Mouse (Mus musculus) forebrain, postnatal 0 days (tissue): Measurements from ENCODE around the gene Krt33a. TPM values are rescaled to one million over a fixed set of nuclear protein-coding genes. Genes with fewer than 3 reads are reported as not detected.

Source experiments
- ATAC-seq: fragments of 200-750 bp; cut with Nextera tagmentation; 2 replicates; pipeline ENCODE4 v1.8.0; 2017; ENCODE audit warnings: mild to moderate bottlenecking, moderate library complexity
- DNase-seq: peaks from one replicate; pipeline ENCODE4 v3.0.0-alpha.2; 2015
- H3K27ac ChIP-seq: fragments of 300-500 bp; sonication (generic); 2 replicates; pipeline ENCODE4 v1.5.1; 2014; ENCODE audit warnings: low read depth, mild to moderate bottlenecking, antibody characterized with exemption, low read length, moderate library complexity, mixed read lengths
- H3K27me3 ChIP-seq: fragments of 300-500 bp; sonication (generic); 2 replicates; pipeline ENCODE4 v1.6.1; 2014; ENCODE audit warnings: mild to moderate bottlenecking, low read length, mixed read lengths; ENCODE audit not compliant: insufficient read depth
- H3K36me3 ChIP-seq: fragments of 300-500 bp; sonication (generic); 2 replicates; pipeline ENCODE4 v1.6.1; 2014; ENCODE audit warnings: mild to moderate bottlenecking, moderate library complexity; ENCODE audit not compliant: insufficient read depth
- H3K4me1 ChIP-seq: fragments of 300-500 bp; sonication (generic); 2 replicates; pipeline ENCODE4 v1.6.1; 2014; ENCODE audit warnings: antibody characterized with exemption; ENCODE audit not compliant: insufficient read depth
- H3K4me2 ChIP-seq: fragments of 300-500 bp; sonication (generic); 2 replicates; pipeline ENCODE4 v1.6.1; 2014; ENCODE audit warnings: low read depth, mild to moderate bottlenecking, moderate library complexity
- H3K4me3 ChIP-seq: fragments of 300-500 bp; sonication (generic); 2 replicates; pipeline ENCODE4 v1.5.1; 2014; ENCODE audit warnings: low read depth, low read length, mixed read lengths
- H3K9ac ChIP-seq: fragments of 300-500 bp; sonication (generic); 2 replicates; pipeline ENCODE4 v1.6.1; 2014; ENCODE audit warnings: mild to moderate bottlenecking
- H3K9me3 ChIP-seq: fragments of 300-500 bp; sonication (generic); 2 replicates; pipeline ENCODE4 v1.6.1; 2016; ENCODE audit warnings: low read length
- CTCF ChIP-seq: sonication (generic); IDR thresholded peaks from 2 replicates; pipeline ENCODE4 v1.5.1; 2016; ENCODE audit warnings: antibody characterized with exemption, control low read depth, low read depth
- WGBS: fragments of 180-500 bp; shearing (Covaris S2); extraction: QIAGEN DNeasy Blood & Tissue Kit; methylation state at CpG from one replicate; pipeline ENCODE4 v1.1.7; 2014; 5-methylcytosine and 5-hydroxymethylcytosine counted together
- polyA plus RNA-seq: library from polyadenylated mRNA; unstranded; fragments of >200 nt; fragmentation: Nextera tagmentation; extraction: Ambion mirVana; gene quantifications from 2 replicates; pipeline ENCODE4 v1.2.1, GENCODE M21; 2015
- total RNA-seq: library from RNA; depleted of rRNA; stranded (reverse); fragments of >200 nt; gene quantifications from 2 replicates; pipeline ENCODE4 v1.2.3, GENCODE M21; 2014

Gene Krt33a
- total and polyA plus RNA-seq, 2 experiments from 2014 or later: not detected

DNA sequence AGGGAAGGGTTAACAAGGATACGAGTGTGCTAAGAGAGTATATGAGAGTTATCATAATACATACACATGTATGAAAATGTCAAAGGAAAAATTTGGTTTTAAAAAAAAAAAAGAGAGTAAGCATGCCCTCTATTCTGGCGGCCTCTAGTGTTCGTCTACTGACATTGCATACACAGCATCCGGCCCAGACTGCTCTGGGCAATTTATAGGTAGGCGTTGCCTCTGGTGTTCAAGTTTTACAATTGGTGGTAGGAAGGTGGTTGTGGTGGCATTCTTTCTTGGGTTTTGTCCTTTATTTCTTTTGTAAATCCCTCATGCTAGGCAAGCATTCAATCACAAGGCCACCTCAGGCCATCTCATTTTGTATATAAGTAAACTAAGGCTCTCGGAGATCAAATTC is 11.2 kb downstream of the Krt33a start:
- Histone ChIP-seq H3K4me1 (no peaks in the 10 kb centered on the region), H3K9ac (no peak overlapping the region), H3K27ac (no peak overlapping the region), H3K4me3 (no peak overlapping the region), H3K36me3 (no peaks in the 10 kb centered on the region), H3K9me3 (no peaks in the 10 kb centered on the region), H3K4me2 (no peak overlapping the region), H3K27me3 (no peaks in the 10 kb centered on the region)
- 21% methylated on average over 6 of the region's 6 CpGs for WGBS
- peak; percentile 78 for DNase-seq
- peak; percentile 86 for TF ChIP-seq CTCF
- peak; percentile 62; the same call in 1 of the 2 replicates for ATAC-seq

- peaks cover 7% of the 10 kb centered on the region; the same call in 1 of the 2 replicates for H3K27me3 ChIP-seq
- H3K9ac ChIP-seq: no peak overlapping the region
- H3K4me1 ChIP-seq: no peaks in the 10 kb centered on the region
- no peak overlapping the region for H3K27ac ChIP-seq
- H3K9me3 ChIP-seq: no peaks in the 10 kb centered on the region
- no peak overlapping the region for H3K4me3 ChIP-seq
- 93% methylated on average over 7 of the region's 7 CpGs for WGBS
- ATAC-seq (no peak), DNase-seq (no peak)
- H3K4me2 ChIP-seq: no peak overlapping the region
- no peaks in the 10 kb centered on the region for H3K36me3 ChIP-seq
- no peak for TF ChIP-seq CTCF
Measured at GRCm38 (mm10) chr11:99999091-99999490, 16.9 kb downstream of the Krt33a start.

DNA sequence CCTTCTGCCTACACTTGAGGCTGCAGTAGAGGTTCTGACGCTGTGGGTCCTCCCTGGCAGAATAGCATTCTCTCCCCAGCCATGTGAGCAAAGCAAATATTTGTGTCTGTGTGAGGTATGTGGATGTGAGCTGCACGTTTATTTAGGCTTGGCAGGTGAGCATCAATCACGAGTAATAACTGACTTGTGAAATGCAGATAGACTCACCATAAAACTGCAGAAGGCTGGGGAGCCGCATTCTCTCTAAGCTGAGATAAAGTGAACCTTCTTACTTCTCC is 21.7 kb downstream of the Krt33a start:
- Histone ChIP-seq H3K4me3 (no peak overlapping the region), H3K9me3 (no peaks in the 10 kb centered on the region), H3K4me1 (no peaks in the 10 kb centered on the region), H3K27ac (no peak overlapping the region), H3K9ac (no peak overlapping the region), H3K36me3 (no peaks in the 10 kb centered on the region), H3K27me3 (peaks cover 8% of the 10 kb centered on the region; the same call in 1 of the 2 replicates), H3K4me2 (no peak overlapping the region)
- WGBS: 65% methylated on average over 4 of the region's 4 CpGs
- no peak for TF ChIP-seq CTCF
- DNase-seq: no peak
- no peak for ATAC-seq

DNA sequence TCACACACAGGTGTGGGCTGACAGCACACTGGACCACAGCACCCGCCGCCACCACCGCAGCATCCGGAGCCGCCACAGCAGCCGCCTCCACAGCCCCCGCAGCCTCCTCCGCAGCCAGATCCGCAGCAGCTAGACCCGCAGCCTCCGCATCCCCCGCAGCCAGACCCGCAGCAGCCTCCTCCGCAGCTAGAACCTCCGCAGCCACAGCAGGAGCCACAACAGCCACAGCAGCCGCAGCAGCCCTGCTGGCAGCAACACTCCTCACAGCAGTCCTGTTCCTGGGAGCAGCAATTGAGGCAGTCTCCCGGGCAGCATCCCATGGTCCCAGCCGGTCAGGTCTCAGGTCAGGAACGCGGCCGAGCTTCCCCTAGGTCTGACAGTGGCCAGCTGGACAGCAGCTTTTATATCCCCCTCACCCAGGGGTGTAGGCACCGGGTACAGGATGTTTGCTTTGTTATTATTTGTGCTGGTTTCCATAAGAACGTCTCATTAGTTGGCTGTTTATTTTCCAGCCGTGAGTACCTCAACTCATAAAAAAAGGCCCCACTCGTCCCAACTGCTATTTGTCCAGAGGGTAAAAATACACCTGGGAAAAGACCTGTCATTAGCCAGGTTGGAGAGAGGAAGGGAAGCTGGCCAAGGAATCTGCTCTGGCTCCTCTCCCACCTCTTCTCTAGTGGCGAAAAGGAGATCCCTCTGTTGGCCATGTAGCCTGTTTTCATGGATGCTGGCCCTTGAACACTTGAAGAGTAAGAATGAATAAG is 22.2 kb downstream of the Krt33a start, which contains the start of gene Krtap17-1:
Krtap17-1 (minus strand) TSS at position 375 of the 764 bp plus-strand sequence.
- Histone ChIP-seq H3K27ac (no peak within 1 kb of the TSS), H3K36me3 (no peaks in the 10 kb centered on the region), H3K9ac (no peak within 1 kb of the TSS), H3K4me3 (0 out of 2 replicates have a peak within 1 kb of the TSS, but pooled peaks have one; percentile 3), H3K27me3 (peaks cover 8% of the 10 kb centered on the region; the same call in 1 of the 2 replicates), H3K4me2 (peak within 1 kb of the TSS; percentile 27), H3K9me3 (no peaks in the 10 kb centered on the region), H3K4me1 (no peaks in the 10 kb centered on the region)
- DNase-seq: no peak
- WGBS: 26% methylated on average over 26 of the region's 26 CpGs
- no peak for TF ChIP-seq CTCF
- no peak for ATAC-seq

GRCm38 (mm10) chr11:99990571-99990970 is 25.4 kb downstream of the Krt33a start:
- DNase-seq: peak; percentile 50
- Histone ChIP-seq H3K4me3 (no peak overlapping the region), H3K27ac (no peak overlapping the region), H3K9me3 (no peaks in the 10 kb centered on the region), H3K4me1 (no peaks in the 10 kb centered on the region), H3K27me3 (peaks cover 8% of the 10 kb centered on the region; the same call in 1 of the 2 replicates), H3K9ac (no peak overlapping the region), H3K4me2 (no peak overlapping the region), H3K36me3 (no peaks in the 10 kb centered on the region)
- WGBS: 61% methylated on average over 3 of the region's 3 CpGs
- ATAC-seq: no peak
- TF ChIP-seq CTCF: no peak

GRCm38 (mm10) chr11:99989881-99990405 is 26.1 kb downstream of the Krt33a start:
- Histone ChIP-seq H3K4me3 (no peak overlapping the region), H3K4me2 (no peak overlapping the region), H3K4me1 (no peaks in the 10 kb centered on the region), H3K27ac (no peak overlapping the region), H3K9ac (no peak overlapping the region), H3K9me3 (no peaks in the 10 kb centered on the region), H3K27me3 (peaks cover 8% of the 10 kb centered on the region; the same call in 1 of the 2 replicates), H3K36me3 (no peaks in the 10 kb centered on the region)
- no peak for TF ChIP-seq CTCF
- no peak for ATAC-seq
- 75% methylated on average over 6 of the region's 6 CpGs for WGBS
- DNase-seq: no peak

DNA sequence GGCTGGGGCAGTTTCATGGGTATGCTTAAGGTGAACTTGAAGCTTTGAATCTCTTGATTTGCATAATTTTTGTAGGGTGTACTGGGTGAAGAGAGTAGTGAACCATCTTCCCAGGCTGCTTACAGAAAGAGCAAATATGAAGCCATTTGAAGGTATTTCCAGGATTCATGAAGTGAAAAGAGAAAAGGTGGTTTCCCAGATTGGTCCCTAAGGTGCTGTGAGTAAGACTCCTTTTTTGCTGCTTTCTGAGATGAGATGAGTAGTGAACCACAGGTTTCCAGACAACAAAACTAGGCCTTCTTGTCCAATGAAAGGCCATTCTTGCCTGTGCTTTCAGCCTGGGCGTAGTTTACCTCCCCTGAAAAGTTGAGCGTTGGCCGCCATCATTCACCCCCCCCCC is 27.5 kb downstream of the Krt33a start:
- no peaks in the 10 kb centered on the region for H3K27me3 ChIP-seq
- H3K4me2 ChIP-seq: no peak overlapping the region
- H3K9me3 ChIP-seq: no peaks in the 10 kb centered on the region
- DNase-seq (no peak), ATAC-seq (no peak)
- no peaks in the 10 kb centered on the region for H3K4me1 ChIP-seq
- H3K4me3 ChIP-seq: no peak overlapping the region
- no peak overlapping the region for H3K27ac ChIP-seq
- H3K9ac ChIP-seq: no peak overlapping the region
- TF ChIP-seq CTCF: no peak
- no peaks in the 10 kb centered on the region for H3K36me3 ChIP-seq
- 87% methylated on average over 3 of the region's 3 CpGs for WGBS
